ENCODE assay signal across 19 mouse cellular contexts in genomic region chr12:17732006-17732405, GRCm38 (mm10). TPM values are rescaled to one million over a fixed set of nuclear protein-coding genes. Genes with fewer than 3 reads are reported as not detected.
DNase-seq lines count a peak whose midpoint lies in the region; ATAC-seq and TF ChIP-seq lines count a peak whose summit lies in the region.
"Had no signal": no experiment of that assay in that cellular context is flagged by ENCODE, and none has a peak within 500 bp of the region (broad histone marks: within the 10 kb centered on the region; RNA-seq: fewer than 3 reads in every experiment).

No protein-coding gene starts in this region.

- no peak overlapping the region for H3K4me3 ChIP-seq in hindbrain, embryonic 10.5 days
- no peak overlapping the region for H3K4me3 ChIP-seq in hindbrain, embryonic 12.5 days
- H3K4me3 ChIP-seq in lung, embryonic 16.5 days (ENCODE audit: low read length) = no peak overlapping the region
- H3K4me3 ChIP-seq in kidney, postnatal 0 days (replicated peaks; ENCODE audit: low read depth, low read length) = no peak overlapping the region
- no peak overlapping the region for H3K4me3 ChIP-seq in stomach, embryonic 16.5 days (replicated peaks; ENCODE audit: low read length)
- H3K4me3 ChIP-seq: forebrain, embryonic 12.5 days; heart, embryonic 13.5 days; limb, embryonic 15.5 days; midbrain, embryonic 13.5 days; myocyte had no signal

- no peak for ATAC-seq in hindbrain, embryonic 12.5 days (ENCODE audit: low FRiP score)
- ATAC-seq in lung, embryonic 16.5 days (ENCODE audit: low read depth) = 0 out of 2 replicates have a peak, but pooled peaks have one; percentile 16
- ATAC-seq in kidney, postnatal 0 days (replicated peaks; ENCODE audit: low FRiP score, low read depth) = no peak
- ATAC-seq in stomach, embryonic 16.5 days (ENCODE audit: insufficient read depth, low FRiP score) = no peak
- ATAC-seq: hindbrain, embryonic 16.5 days; midbrain, embryonic 13.5 days had no signal

- H3K27me3 ChIP-seq in hindbrain, embryonic 10.5 days (ENCODE audit: insufficient read depth, poor library complexity, severe bottlenecking) = no peaks in the 10 kb centered on the region
- no peaks in the 10 kb centered on the region for H3K27me3 ChIP-seq in hindbrain, embryonic 12.5 days
- no peaks in the 10 kb centered on the region for H3K27me3 ChIP-seq in lung, embryonic 16.5 days (ENCODE audit: control insufficient read depth, insufficient read depth, low read depth, low read length)
- no peaks in the 10 kb centered on the region for H3K27me3 ChIP-seq in kidney, postnatal 0 days (ENCODE audit: insufficient read depth, low read length)
- no peaks in the 10 kb centered on the region for H3K27me3 ChIP-seq in stomach, embryonic 16.5 days (ENCODE audit: control insufficient read depth, insufficient read depth, low read length)
- H3K27me3 ChIP-seq: forebrain, embryonic 12.5 days; heart, embryonic 13.5 days; limb, embryonic 15.5 days; midbrain, embryonic 13.5 days had no signal

- no peaks in the 10 kb centered on the region for H3K36me3 ChIP-seq in hindbrain, embryonic 10.5 days
- no peaks in the 10 kb centered on the region for H3K36me3 ChIP-seq in hindbrain, embryonic 12.5 days
- no peaks in the 10 kb centered on the region for H3K36me3 ChIP-seq in lung, embryonic 16.5 days (ENCODE audit: control insufficient read depth, insufficient read depth, low read length)
- H3K36me3 ChIP-seq in kidney, postnatal 0 days (ENCODE audit: insufficient read depth, low read length) = no peaks in the 10 kb centered on the region
- H3K36me3 ChIP-seq in stomach, embryonic 16.5 days (ENCODE audit: control insufficient read depth, insufficient read depth, low read length) = no peaks in the 10 kb centered on the region
- H3K36me3 ChIP-seq: forebrain, embryonic 12.5 days; G1E; heart, embryonic 13.5 days; midbrain, embryonic 13.5 days had no signal

- no peak for TF ChIP-seq CTCF in kidney, postnatal 0 days (IDR thresholded peaks at IDR 0.05; ENCODE audit: low read depth)

- H3K9me3 ChIP-seq in hindbrain, embryonic 10.5 days = no peaks in the 10 kb centered on the region
- H3K9me3 ChIP-seq in hindbrain, embryonic 12.5 days (replicated peaks) = no peaks in the 10 kb centered on the region
- no peaks in the 10 kb centered on the region for H3K9me3 ChIP-seq in lung, embryonic 16.5 days (ENCODE audit: control insufficient read depth, low read length)
- H3K9me3 ChIP-seq in kidney, postnatal 0 days (replicated peaks; ENCODE audit: low read length) = no peaks in the 10 kb centered on the region
- no peaks in the 10 kb centered on the region for H3K9me3 ChIP-seq in stomach, embryonic 16.5 days (replicated peaks; ENCODE audit: control insufficient read depth, low read length)
- H3K9me3 ChIP-seq: forebrain, embryonic 12.5 days; heart, embryonic 13.5 days; limb, embryonic 15.5 days; midbrain, embryonic 13.5 days had no signal

- DNase-seq in hindbrain, embryonic 10.5 days (ENCODE audit: low spot score) = no peak
- DNase-seq in lung, adult 18-20 months = no peak
- DNase-seq in kidney, postnatal 0 days (ENCODE audit: low spot score) = no peak
- DNase-seq in left cerebral cortex, adult 11 months (ENCODE audit: low spot score) = no peak
- DNase-seq in urinary bladder, adult 18-20 months (ENCODE audit: low spot score in 2 of 2) = no peak
- DNase-seq: adrenal gland, postnatal 25 days; cerebellum, adult 11 months; cerebellum, postnatal 10 days; thymus, adult 2 months had no signal

- H3K4me2 ChIP-seq in hindbrain, embryonic 12.5 days (replicated peaks) = no peak overlapping the region
- no peak overlapping the region for H3K4me2 ChIP-seq in lung, embryonic 16.5 days (ENCODE audit: low read depth, low read length)
- no peak overlapping the region for H3K4me2 ChIP-seq in kidney, postnatal 0 days (ENCODE audit: low read length)
- no peak overlapping the region for H3K4me2 ChIP-seq in stomach, embryonic 16.5 days (ENCODE audit: low read depth, low read length)
- H3K4me2 ChIP-seq: forebrain, embryonic 12.5 days; heart, embryonic 13.5 days; limb, embryonic 15.5 days; midbrain, embryonic 13.5 days had no signal

- peak overlapping the region; percentile 59 for H3K27ac ChIP-seq in hindbrain, embryonic 10.5 days
- H3K27ac ChIP-seq in hindbrain, embryonic 12.5 days = no peak overlapping the region
- H3K27ac ChIP-seq in lung, embryonic 16.5 days (ENCODE audit: low read length) = peak overlapping the region; percentile 94
- H3K27ac ChIP-seq in kidney, postnatal 0 days = peak overlapping the region; percentile 60
- peak overlapping the region; percentile 95 for H3K27ac ChIP-seq in stomach, embryonic 16.5 days (ENCODE audit: low read length)
- H3K27ac ChIP-seq: forebrain, embryonic 12.5 days; heart, embryonic 13.5 days; midbrain, embryonic 13.5 days had no signal

- H3K9ac ChIP-seq in hindbrain, embryonic 12.5 days = no peak overlapping the region
- no peak overlapping the region for H3K9ac ChIP-seq in lung, embryonic 16.5 days (ENCODE audit: low read length)
- no peak overlapping the region for H3K9ac ChIP-seq in kidney, postnatal 0 days (ENCODE audit: low read depth, low read length)
- no peak overlapping the region for H3K9ac ChIP-seq in stomach, embryonic 16.5 days (ENCODE audit: low read length)
- H3K9ac ChIP-seq: forebrain, embryonic 12.5 days; heart, embryonic 13.5 days; limb, embryonic 15.5 days; midbrain, embryonic 13.5 days had no signal

- 82% methylated on average over 7 of the region's 7 CpGs for WGBS in hindbrain, embryonic 10.5 days
- 85% methylated on average over 7 of the region's 7 CpGs for WGBS in hindbrain, embryonic 12.5 days
- WGBS in lung, embryonic 16.5 days = 52% methylated on average over 7 of the region's 7 CpGs
- 65% methylated on average over 7 of the region's 7 CpGs for WGBS in kidney, postnatal 0 days
- WGBS in stomach, embryonic 16.5 days = 63% methylated on average over 7 of the region's 7 CpGs

- peaks cover 43% of the 10 kb centered on the region for H3K4me1 ChIP-seq in hindbrain, embryonic 10.5 days (replicated peaks)
- H3K4me1 ChIP-seq in hindbrain, embryonic 12.5 days = peaks cover 22% of the 10 kb centered on the region
- H3K4me1 ChIP-seq in lung, embryonic 16.5 days (replicated peaks; ENCODE audit: control insufficient read depth, insufficient read depth, low read length) = peaks cover 70% of the 10 kb centered on the region
- H3K4me1 ChIP-seq in kidney, postnatal 0 days (replicated peaks; ENCODE audit: insufficient read depth, low read length) = peaks cover 34% of the 10 kb centered on the region
- H3K4me1 ChIP-seq in stomach, embryonic 16.5 days (ENCODE audit: control insufficient read depth, insufficient read depth, low read length) = peaks cover 58% of the 10 kb centered on the region

RNA-seq across cellular contexts. Expression of gene Hpcal1, which starts 41.4 kb away (rescaled TPM):
- polyA plus RNA-seq in hindbrain, embryonic 10.5 days (2016; fragmentation: Nextera tagmentation; extraction: Ambion mirVana) = 35.9 and 39.9 TPM in 2 replicates
- 42.8 and 48.9 TPM in 2 replicates for polyA plus RNA-seq in hindbrain, embryonic 12.5 days (2016; fragmentation: Nextera tagmentation; extraction: Ambion mirVana)
- 94.5 and 102 TPM in 2 replicates for polyA plus RNA-seq in lung, embryonic 16.5 days (2015; fragmentation: Nextera tagmentation; extraction: Ambion mirVana)
- 70.6 and 71.0 TPM in 2 replicates for polyA plus RNA-seq in kidney, postnatal 0 days (2015; fragmentation: Nextera tagmentation; extraction: Ambion mirVana)
- polyA plus RNA-seq in stomach, embryonic 16.5 days (2015; fragmentation: Nextera tagmentation; extraction: Ambion mirVana) = 64.1 and 72.2 TPM in 2 replicates
- polyA plus RNA-seq: G1E had no signal
